Mouse (Mus musculus) heart, adult 8-10 months (tissue): ENCODE measurements around the gene Khdc1b. TPM values are rescaled to one million over a fixed set of nuclear protein-coding genes. Genes with fewer than 3 reads are reported as not detected.
"Not testable (repeated sequence)": the region's sequence is repeated elsewhere in the genome, so short reads cannot be mapped to it uniquely, and the experiment has no call there.

Experiments
- DNase-seq: peaks from one replicate; pipeline ENCODE4 v3.0.0; 2022; ENCODE audit warnings: low spot score
- total RNA-seq, 4 experiments: library from RNA; stranded (reverse); gene quantifications; 2 replicates each; pipeline ENCODE4 v1.2.4; 2022

The Khdc1b gene
- total RNA-seq: not detected

DNA sequence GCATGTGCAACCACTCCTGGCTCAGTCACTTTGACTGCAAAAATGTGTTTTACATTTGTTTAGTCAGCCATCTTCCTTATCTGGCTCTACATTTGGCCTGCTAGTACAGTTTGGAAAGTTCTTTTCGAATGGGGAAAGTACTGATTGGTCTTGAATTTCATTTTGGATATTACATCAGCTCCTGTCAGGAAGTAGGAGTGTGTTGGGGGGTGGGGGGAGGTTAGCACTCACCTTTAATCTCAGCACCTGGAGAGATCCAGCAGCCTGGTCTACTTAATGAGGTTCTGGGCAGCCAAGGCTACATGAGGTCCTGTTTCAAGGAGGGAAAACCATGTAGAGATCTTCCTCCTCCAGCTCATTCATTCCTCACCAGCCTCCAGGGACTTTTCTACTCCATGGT is at the start of gene Khdc1b:
Gene Khdc1b, plus strand, starts transcription at position 301 of the 400 bp plus-strand sequence.
- DNase-seq: no peak

GRCm38 (mm10) chr1:21335836-21336235 is 47.5 kb upstream of the Khdc1b start:
- DNase-seq: no peak

DNA sequence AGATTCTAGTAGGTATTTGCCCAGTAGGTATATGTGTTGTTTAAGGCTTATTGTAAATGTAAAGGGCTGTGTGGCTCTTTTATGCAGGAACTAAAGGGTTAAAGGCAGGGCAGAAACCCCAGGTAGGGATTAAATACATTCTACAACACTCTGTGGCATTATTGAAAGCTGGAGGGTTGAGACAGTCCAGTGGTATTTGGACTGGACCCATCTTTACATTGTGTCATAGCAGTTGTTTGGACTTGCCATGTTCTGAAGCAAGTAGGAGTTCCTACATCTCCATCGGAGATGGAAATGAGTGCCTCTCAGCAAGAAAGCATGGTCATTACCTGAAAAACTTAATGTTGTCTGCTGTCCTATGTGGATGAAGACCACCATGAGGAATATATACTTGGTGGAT is 42.6 kb upstream of the Khdc1b start:
- DNase-seq: no peak

GRCm38 (mm10) chr1:21344253-21344652 is 39.1 kb upstream of the Khdc1b start:
- peak; percentile 40 for DNase-seq

DNA sequence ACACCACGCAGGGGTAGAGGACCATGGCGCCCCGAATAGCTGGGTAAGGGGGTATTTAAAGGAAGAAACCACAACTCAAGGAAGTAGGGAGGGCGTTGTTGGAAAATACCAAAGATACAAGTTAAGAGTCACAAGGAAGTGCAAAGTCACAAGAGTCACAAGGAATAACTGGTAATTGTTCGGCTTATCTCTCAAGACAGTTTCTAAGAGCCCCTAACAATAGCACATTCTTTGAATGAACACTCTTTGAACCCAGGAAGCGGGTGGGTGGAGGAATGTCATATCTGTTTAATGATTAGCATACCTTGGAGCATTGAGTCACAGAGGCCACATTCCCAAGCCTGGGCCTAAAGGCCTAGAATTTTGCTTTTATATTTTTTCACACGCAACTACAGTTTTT is 38.6 kb upstream of the Khdc1b start:
- not testable (repeated sequence) for DNase-seq

GRCm38 (mm10) chr1:21349341-21349740 is 34.0 kb upstream of the Khdc1b start, which contains the start of gene Khdc1a:
TSS of gene Khdc1a (plus strand) at chr1:21349641.
- no peak for DNase-seq

DNA sequence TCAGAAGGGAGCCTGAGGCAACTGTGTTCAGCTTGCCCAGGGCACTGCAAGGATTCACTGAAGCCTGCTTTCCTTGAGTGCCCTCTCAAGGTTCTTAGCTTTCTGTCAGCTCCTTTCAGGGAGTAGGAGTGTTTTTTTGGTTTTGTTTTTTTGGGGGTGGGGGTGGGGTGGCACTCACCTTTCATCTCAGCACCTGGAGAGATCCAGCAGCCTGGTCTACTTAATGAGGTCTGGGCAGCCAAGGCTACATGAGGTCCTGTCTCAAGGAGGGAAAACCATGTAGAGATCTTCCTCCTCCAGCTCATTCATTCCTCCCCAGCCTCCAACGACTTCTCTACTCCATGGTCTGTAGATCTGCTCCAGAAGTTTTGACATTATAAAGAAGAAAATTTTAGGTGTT is 15.3 kb upstream of the Khdc1b start, which contains the start of gene Khdc1c:
Gene Khdc1c, plus strand, starts transcription at position 301 of the 400 bp plus-strand sequence.
- not testable (repeated sequence) for DNase-seq

- no peak for DNase-seq
Observed at GRCm38 (mm10) chr1:21391138-21391671, 7.8 kb downstream of the Khdc1b start.

DNA sequence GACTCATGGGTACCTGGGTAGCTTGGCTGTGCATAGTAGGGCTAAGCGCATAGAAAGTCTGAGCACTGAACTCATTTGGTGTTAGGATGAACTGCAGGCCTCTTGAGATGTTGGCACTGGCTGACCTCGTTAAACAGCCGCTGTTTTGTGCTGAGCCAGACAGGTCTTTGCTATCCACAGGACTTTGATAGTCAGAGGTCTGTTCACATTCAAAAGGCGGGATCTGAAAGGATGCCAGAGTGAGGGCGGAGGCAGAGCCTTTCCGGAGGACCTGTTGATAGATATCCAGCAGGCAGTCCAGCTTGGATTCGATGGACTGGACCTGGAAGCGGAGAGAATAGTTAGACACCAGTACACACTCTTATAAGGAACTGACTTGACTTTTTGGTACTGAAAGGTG is 19.4 kb downstream of the Khdc1b start:
- DNase-seq: no peak

DNA sequence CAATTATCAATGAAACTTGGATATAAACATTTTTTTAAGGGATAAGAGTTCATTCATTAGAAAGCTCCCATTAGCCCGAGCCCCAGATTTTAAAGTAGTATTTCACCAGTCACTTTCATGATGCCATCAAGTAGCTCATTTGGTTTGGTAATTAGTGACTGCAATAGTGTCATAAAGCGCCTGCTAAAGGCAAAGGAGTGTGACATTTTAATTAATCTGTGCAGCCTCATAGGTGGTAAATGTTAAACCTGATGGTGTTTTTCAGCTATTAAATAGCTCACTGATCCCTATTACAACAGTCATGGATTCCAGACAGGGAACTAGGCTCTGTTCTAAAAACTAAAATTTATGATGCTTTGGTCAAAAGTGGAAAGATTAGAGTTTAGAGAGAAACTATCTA is 23.9 kb downstream of the Khdc1b start:
- DNase-seq: no peak

DNA sequence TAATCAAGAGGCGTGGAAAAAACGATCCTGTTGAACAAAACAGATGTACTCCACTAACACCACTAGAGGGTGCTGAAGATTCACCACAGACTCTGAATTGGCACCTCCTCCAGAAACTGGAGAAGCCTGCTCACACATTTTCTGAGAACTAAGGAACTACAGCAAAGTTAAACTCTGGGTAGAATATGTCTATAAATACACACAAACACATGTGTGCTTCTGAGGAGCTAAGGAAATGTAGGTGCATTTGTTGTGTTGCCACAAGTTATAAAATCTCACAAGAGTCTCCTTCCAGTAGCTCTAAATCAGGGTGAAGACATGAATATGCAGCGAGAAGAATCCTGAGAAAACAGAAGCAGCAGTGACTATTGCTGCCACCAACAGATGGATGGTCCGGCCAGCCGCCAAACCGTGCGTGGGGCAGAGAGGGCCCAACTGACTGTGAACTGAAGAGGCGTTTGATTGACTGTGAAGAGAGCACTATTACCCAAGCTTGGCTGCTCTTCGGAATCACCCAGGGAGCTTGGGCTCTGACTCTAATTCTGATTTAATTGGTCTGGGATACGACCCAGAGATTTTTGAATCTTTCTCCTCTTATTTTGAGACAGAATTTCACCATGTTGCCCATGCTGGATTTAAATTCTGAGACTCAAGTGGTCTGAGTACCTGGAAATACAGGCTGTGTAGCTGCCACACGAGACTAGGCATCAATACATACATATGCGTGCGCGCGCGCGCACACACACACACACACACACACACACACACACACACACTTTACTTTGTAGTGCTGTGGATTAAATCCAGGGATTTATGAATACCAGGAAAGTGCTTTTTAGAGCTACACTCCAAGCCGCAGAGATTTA is 28.2 kb downstream of the Khdc1b start:
- peak; percentile 29 for DNase-seq

DNA sequence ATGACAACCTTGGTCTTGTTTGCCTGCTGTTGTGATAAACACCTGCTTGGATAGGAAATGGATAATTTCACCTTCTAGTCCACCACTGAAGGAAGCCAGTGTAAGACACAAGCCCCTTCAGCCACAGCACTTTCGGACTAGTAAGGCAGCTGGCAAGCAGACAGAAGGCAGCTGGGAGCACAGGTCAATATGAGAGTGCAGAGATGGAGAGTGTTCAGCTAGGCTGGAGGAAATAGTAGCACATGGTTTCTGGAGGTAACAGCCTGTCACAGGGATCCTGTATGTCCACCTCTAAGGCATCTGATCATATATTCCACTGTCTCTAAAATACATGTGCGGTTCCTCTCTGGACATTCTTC is 28.8 kb downstream of the Khdc1b start:
- DNase-seq: no peak

GRCm38 (mm10) chr1:21419370-21419769 is 36.0 kb downstream of the Khdc1b start:
- no peak for DNase-seq

DNA sequence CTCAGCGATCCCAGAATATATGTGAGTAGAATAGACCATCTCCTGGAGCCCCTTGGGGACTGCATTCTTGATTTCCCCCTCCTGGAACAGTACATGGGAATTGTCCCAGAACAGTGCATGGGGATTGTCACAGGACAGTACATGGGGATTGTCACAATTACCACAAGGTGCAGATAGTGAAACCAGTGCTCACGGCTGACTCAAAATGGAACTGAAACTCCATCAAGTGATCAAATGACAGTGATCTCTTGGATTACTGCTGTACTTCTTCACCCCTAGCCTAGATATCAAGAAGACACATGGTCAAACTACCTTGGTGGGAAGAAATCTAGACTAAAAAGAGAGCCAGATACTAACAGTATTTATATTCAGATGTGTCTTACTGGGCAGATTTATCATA is 42.3 kb downstream of the Khdc1b start:
- DNase-seq: no peak

DNA sequence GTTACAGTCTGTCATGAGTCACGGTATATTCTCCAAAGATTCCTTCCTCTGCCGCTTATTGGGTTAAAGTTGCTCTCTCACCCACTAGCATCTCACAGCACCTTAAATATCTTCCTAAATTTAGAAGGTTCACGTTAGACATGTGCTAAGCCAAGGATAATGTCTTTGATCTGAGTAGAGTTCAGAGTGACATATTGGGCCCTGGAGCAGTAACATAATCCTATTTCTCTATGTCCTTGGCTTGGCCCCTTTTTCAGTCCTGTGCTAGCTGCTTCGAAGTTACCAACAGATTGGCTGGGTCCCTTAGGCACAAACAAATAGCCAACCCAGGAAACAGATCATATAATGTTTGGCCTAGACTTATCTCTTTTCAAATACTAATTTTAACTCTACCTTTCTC is 44.7 kb downstream of the Khdc1b start:
- DNase-seq: no peak

- DNase-seq: no peak
Observed at GRCm38 (mm10) chr1:21431666-21432065, 48.3 kb downstream of the Khdc1b start.

GRCm38 (mm10) chr1:21434853-21435252 is 51.5 kb downstream of the Khdc1b start:
- no peak for DNase-seq

Other genes starting within 250 kb of the Khdc1b start
- 1 to 10 TPM; 2.6 to 5.2 (median 4.2) TPM for gene Tmem14a, start 165.0 kb upstream of the Khdc1b start, total RNA-seq
- 10 to 100 TPM in 3 of 4 experiments, 1 to 10 TPM in 1; 8.0 to 17.7 (median 12.2) TPM for gene Gsta3, start 143.0 kb upstream of the Khdc1b start, total RNA-seq
- gene Khdc1a, start 33.9 kb upstream of the Khdc1b start, total RNA-seq: not detected
- not detected for gene Khdc1c, start 15.2 kb upstream of the Khdc1b start, total RNA-seq